Mouse (Mus musculus) ES-E14 (cell line): ENCODE results near the gene Zcchc8.

Experiments
- HCFC1 ChIP-seq: IDR thresholded peaks from 2 replicates; pipeline ENCODE4 v1.6.1; 2012; ENCODE audit warnings: low read length, inconsistent platforms, borderline replicate concordance; ENCODE audit not compliant: insufficient read depth
- MAFK ChIP-seq: IDR thresholded peaks from 2 replicates; pipeline ENCODE4 v1.6.1; 2014; ENCODE audit warnings: mild to moderate bottlenecking, low read depth, low read length, inconsistent platforms; ENCODE audit not compliant: insufficient read depth
- ZNF384 ChIP-seq: IDR thresholded peaks from 2 replicates; pipeline ENCODE4 v1.6.1; 2012; ENCODE audit warnings: low read depth, low read length, inconsistent platforms

GRCm38 (mm10) chr5:123650825-123651224, 70.1 kb downstream of the Zcchc8 start:
- no peak for TF ChIP-seq MAFK
- TF ChIP-seq HCFC1: no peak
- no peak for TF ChIP-seq ZNF384
